Mouse (Mus musculus) central nervous system, embryonic 11.5 days (tissue): ENCODE data around the gene Rhbdl3. TPM values are rescaled to one million over a fixed set of nuclear protein-coding genes. Genes with fewer than 3 reads are reported as not detected.

ENCODE experiments used
- polyA plus RNA-seq: library from polyadenylated mRNA; depleted of rRNA; stranded (reverse); fragments of >200 nt; gene quantifications from 2 replicates; pipeline ENCODE4 v1.2.3, GENCODE M21; 2012; rRNA removed

Gene Rhbdl3
- polyA plus RNA-seq, result 15.3 and 20.5 TPM in 2 replicates

DNA sequence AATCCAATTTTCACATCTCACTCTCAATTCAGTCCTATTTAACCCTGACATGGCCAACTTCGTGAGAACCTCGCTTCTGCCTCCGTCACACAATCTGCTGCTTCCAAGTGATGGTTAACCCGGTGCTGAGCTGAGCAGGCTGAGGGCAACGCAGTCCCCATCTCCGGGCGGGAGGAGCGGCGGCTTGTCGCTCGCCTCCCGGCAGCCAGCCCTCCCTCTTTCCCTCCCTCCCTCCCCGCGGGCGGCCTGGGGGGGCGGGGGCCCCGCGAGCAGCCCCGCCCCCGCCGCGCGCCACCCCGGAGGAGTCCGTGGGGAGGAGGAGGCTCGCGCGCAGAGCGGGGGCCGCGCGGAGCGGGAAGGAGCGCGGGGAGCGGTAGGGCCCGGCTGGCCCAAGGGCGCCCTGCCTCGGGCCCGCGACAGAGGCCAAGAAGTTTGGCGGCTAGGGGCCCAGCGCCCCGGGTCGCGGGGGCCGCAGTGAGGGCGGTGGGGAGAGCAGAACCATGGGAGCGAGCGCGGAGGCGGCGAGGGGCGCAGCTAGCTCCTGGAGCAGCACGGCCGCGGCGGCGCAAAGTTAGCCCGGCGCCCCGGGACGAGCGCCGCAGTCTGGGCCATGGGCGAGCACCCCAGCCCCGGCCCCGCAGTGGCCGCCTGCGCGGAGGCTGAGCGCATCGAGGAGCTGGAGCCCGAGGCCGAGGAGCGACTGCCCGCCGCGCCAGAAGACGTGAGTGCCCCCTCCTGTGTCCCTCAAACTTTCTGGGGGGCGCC is at the start of gene Rhbdl3:
Gene Rhbdl3, plus strand, starts transcription at position 362 of the 765 bp plus-strand sequence.

DNA sequence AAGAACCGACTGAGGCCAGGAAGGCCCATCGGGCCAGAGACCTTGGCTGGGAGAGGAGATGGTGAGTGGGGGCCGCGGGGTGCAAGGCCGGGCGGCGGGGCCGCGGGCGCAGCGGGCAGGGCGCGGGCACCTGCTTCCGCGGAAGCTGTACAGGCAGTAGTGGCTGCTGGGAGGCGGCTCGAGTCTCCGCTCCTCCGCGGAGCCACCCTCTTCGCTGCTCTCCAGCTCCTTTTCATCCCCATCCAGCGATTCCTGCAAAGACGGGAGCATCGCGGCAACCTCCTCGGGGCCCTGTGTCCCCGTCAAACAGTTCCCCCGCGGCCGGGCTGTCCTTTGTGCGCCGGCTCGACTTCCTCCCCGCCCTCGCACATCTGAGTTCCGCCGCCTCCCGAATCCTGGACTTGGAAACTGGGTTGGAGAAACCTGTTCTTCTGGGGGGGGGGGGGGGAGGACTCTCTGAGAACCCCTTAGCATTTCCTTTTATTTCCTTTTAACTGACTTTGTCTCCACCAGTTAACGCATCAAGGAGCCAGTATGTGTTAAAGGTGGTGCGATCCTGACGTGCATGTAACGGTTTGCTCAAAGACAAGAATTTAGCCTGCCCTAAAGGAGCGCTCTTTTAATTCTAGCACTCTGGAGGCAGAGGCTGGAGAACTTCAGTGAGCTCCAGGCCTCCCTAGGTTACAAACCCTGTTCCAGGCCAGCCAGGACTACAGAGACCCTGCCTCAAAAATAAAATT is 77.2 kb downstream of the Rhbdl3 start, which contains the start of gene 5730455P16Rik:
Gene 5730455P16Rik, minus strand, starts transcription at position 323 of the 740 bp plus-strand sequence.

DNA sequence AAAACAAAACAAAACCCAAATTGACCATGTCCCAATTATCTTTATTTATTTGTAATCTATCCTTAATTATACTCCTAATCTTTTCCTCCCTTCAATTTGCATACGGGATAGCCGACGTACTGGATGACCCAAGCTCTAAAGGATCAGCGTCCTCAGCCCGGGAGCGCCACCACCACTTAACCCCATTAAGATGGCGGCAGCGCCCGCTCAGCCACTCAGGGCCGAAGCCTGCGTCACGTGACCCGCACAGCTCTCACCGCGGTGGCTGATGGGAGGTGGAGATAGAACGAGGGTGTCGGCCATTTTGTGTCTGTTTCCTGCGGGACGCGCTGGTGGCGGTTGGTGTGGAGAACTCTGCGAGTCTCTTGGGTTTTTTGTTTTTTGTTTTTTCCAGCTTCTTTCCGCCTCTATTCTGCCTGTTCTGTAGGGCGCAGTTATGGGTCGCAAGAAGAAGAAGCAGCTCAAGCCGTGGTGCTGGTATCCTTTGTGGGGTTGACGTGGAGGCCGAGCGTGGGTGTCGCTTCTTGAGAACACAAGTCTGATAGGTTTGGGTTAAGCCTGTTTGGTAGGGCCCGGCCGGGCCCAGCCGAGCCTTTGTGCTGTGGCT is 82.4 kb downstream of the Rhbdl3 start, which contains the start of gene Zfp207:
Gene Zfp207, plus strand, starts transcription at position 261 of the 607 bp plus-strand sequence.

Other genes with a start within 250 kb of the Rhbdl3 start
- 23.0 and 32.6 TPM in 2 replicates for gene Crlf3, start 219.9 kb upstream of the Rhbdl3 start, polyA plus RNA-seq
- 18.6 and 23.0 TPM in 2 replicates for gene Atad5, start 211.5 kb upstream of the Rhbdl3 start, polyA plus RNA-seq
- gene Tefm, start 158.7 kb upstream of the Rhbdl3 start, polyA plus RNA-seq, result 14.3 and 20.4 TPM in 2 replicates
- 1.0 and 1.3 TPM in 2 replicates for gene Adap2, start 146.8 kb upstream of the Rhbdl3 start, polyA plus RNA-seq
- gene Rnf135, start 117.1 kb upstream of the Rhbdl3 start, polyA plus RNA-seq, result 2.1 and 2.9 TPM in 2 replicates
- gene Rhot1, start 91.9 kb upstream of the Rhbdl3 start, polyA plus RNA-seq, result 30.3 and 43.6 TPM in 2 replicates
- 16.0 and 24.1 TPM in 2 replicates for gene 5730455P16Rik, start 77.1 kb downstream of the Rhbdl3 start, polyA plus RNA-seq
- gene Zfp207, start 82.4 kb downstream of the Rhbdl3 start, polyA plus RNA-seq, result 183 and 340 TPM in 2 replicates
- 96.4 and 112 TPM in 2 replicates for gene Psmd11, start 127.7 kb downstream of the Rhbdl3 start, polyA plus RNA-seq
- 48.0 and 48.5 TPM in 2 replicates for gene Cdk5r1, start 176.1 kb downstream of the Rhbdl3 start, polyA plus RNA-seq